Mouse (Mus musculus) left cerebral cortex, adult 2 months (tissue): ENCODE data around the gene E130309D02Rik. TPM values are rescaled to one million over a fixed set of nuclear protein-coding genes. Genes with fewer than 3 reads are reported as not detected.

ENCODE experiments used
- DNase-seq, 2 experiments: peaks; one replicate each; pipeline ENCODE4 v3.0.0; 2021 to 2022; ENCODE audit warnings: low spot score in 2 of 2, mixed read lengths in 1 of 2; ENCODE audit errors: extremely low spot score in 1 of 2
- H3K27ac ChIP-seq: fragments of 200-600 bp; 2 replicates; pipeline ENCODE4 v1.8.1; 2022
- H3K4me3 ChIP-seq: fragments of 200-600 bp; 2 replicates; pipeline ENCODE4 v1.8.1; 2022
- CTCF ChIP-seq: fragments of 200-600 bp; IDR thresholded peaks from 2 replicates; pipeline ENCODE4 v1.8.1; 2022; ENCODE audit warnings: antibody characterized with exemption, mild to moderate bottlenecking, moderate library complexity
- intact Hi-C: fragments of 180-260 bp; cut with DNase I; formaldehyde crosslinking; loops from one replicate; pipeline ENCODE4 v1.15.1; 2025
- total RNA-seq, 2 experiments: library from RNA; stranded (reverse); gene quantifications; 2 replicates each; pipeline ENCODE4 v1.2.3; 2021

Gene E130309D02Rik
- total RNA-seq, 2 experiments from 2014 or later: 24.2 to 25.5 TPM

- Histone ChIP-seq H3K4me3 (no peak overlapping the region), H3K27ac (no peak overlapping the region)
- intact Hi-C loops: no loop called here
- no peak for TF ChIP-seq CTCF
- no peak for DNase-seq
These were observed 35.9 kb downstream of the E130309D02Rik start for GRCm38 (mm10) chr5:143279247-143279646.

DNA sequence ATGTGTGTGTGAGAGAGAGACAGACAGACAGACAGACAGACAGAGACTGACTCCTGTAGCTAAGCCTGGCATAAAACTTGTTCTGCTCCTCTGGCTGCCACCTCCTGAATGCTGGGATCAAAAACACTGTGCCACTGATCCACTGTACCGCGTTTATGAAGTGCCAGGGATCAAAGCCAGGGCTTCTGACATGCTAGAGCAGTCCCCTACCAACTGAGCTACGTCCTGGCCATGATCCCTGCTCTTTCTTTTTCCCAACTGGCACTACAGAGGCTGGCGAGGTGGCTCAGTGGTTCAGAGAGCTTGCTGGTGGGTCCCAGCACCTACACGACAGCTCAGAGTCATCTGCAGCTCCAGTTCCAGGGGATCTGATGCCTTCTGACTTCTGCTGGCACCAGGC is 39.4 kb downstream of the E130309D02Rik start:
- no peak for TF ChIP-seq CTCF
- Histone ChIP-seq H3K4me3 (no peak overlapping the region), H3K27ac (no peak overlapping the region)
- no peak for DNase-seq
- intact Hi-C loops: no loop called here

DNA sequence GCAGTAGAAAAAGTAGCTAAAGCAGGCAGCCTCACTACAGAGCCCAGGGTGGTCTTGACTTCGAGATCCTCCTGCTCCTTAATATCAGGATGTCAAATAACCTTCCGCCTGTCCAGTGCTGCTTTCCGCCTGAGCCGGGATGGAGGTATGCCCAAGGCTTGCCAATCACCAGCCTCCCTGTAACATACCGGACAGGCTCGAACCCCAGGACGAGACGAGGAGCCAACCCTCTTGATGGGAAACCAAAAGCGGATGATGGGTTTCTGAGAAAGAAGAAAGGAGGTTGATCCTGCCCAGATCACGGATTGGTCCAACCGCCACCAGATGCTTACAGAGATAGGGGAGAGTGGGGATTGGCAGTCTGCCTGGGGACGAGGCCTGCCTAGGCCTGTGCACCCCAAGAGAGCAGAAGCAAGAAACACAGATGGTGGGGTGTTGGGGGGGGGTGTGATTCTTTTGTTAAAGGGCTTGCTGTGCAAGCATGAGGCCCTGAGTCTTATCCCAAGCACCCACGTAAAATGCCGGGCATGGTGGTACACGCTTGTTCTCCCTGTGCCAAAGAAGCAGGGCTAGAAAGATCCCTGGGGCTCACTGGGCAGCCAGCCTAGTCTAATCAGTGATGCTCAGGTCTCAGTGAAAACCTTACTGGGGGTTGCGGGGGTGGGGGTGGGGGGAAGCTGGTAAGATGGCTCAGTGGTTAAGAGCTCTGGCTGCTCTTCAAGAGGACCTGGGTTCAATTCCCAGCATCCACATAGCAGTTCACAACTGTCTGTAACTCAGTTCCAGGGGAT is 42.4 kb downstream of the E130309D02Rik start:
- no peak for TF ChIP-seq CTCF
- intact Hi-C loops: no loop called here
- Histone ChIP-seq H3K27ac (no peak overlapping the region), H3K4me3 (no peak overlapping the region)
- no peak for DNase-seq

- intact Hi-C loops: no loop called here
- no peak for TF ChIP-seq CTCF
- H3K27ac ChIP-seq: no peak overlapping the region
- H3K4me3 ChIP-seq: no peak overlapping the region
- DNase-seq: no peak
These were observed 43.1 kb downstream of the E130309D02Rik start for GRCm38 (mm10) chr5:143272108-143272507.

DNA sequence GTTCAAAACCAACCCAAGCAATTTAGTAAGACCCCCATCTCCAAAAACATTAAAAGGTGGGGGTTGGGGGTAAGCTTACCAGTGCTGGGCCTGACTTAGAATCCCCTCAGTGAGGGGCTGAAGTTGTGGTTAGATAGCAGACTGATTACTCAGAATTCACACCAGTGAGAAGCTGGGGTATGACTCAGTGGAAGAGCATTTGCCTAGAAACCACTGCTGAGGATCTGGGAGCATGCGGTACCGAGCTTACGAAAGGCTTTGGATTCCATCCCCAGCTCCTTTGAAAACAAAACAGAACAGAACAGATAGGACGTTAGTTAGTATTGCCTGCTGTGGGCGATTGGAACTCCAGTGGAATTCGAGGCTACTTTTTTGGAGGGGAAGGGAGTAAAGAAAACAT is 43.5 kb downstream of the E130309D02Rik start:
- Histone ChIP-seq H3K4me3 (no peak overlapping the region), H3K27ac (peak overlapping the region; percentile 44)
- DNase-seq: no peak
- no peak for TF ChIP-seq CTCF
- intact Hi-C loops: no loop called here

DNA sequence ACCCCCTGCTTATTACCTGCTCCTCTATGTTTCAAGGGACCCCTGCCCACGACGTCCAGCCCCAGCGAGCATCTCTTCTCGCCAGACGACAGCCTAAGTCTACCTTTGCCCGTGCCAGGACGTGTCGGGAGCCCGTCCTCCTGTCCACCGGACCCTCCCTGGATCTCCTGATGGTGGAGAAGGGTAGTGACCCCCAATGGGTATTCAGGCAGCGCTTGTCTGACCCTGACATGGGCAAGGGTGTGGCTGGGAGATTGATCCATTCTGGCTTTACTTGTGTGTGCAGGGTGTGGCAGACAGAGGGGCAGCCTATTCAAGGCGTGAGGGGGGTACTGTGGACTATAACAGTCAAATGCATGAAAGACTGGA is 45.0 kb downstream of the E130309D02Rik start:
- intact Hi-C loops: no loop called here
- TF ChIP-seq CTCF: no peak

DNA sequence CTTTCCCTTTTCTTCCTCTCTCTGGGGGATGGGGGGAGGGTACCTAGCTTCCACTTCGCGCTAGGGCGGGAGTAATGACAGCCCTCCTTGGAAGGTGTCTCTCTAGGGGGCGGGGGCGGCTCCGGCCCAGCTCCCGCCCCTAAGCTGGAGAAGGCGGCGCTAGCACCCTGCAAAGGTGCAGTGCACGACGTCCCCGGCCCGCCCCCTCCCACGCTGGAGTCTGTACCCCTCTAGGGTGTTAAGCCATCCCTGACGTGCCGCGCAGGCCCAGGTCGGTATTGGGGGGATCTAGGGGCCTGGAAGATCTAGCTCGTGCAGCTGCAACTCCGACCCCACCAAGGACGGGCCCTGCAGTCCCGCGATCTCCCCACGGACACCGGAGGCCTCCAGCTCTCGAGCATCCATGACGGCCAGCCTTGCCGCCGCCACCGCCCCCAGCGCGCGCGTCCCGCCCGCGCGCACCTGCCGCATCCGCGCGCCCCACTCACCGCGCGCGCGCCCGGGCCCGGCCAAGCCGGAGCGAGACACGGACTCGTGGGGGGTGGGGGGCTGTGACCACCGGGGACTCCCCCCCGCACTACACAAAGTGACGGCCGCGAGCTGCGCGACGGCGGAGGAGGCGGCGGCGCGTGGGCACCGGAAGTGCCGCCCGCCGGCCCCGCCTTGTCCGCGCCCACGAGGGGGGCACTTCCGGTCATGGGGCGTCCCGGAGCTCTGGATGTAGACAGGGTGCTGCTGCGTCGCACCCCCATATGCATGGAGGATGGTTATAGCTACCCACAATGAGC is 45.6 kb downstream of the E130309D02Rik start, which contains the start of gene Zfp316:
Gene Zfp316, minus strand, starts transcription at position 660 of the 788 bp plus-strand sequence.
- Histone ChIP-seq H3K4me3 (peak within 1 kb of the TSS; percentile 63), H3K27ac (peak within 1 kb of the TSS; percentile 97)
- intact Hi-C loops: no loop called here
- DNase-seq: peak; percentile 72 to 78
- no peak for TF ChIP-seq CTCF

More for the DNA sequence above, 45.0 kb downstream of the E130309D02Rik start:
- Histone ChIP-seq H3K27ac (peak overlapping the region; percentile 97), H3K4me3 (peak overlapping the region; percentile 63)
- no peak for DNase-seq

DNA sequence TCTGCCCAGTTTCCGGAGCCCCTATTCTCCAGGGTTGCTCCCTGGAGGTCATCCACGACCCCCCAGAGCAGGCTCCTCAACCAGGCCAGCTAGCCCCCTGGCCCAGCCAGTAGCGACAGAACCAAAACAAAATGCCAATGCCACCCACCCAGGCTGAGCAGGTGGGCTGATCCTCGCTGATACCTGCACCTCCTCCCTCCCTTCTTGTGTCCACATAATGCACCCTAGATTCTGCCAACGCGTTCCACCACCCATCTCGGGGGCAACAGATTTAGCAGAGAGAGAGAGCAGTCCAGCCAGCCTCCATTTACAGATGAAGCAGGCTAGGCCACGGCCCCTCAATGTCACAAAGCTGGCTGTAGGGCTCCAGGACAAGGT is 46.2 kb downstream of the E130309D02Rik start:
- TF ChIP-seq CTCF: no peak
- H3K4me3 ChIP-seq: peak overlapping the region; percentile 63
- peak overlapping the region; percentile 97 for H3K27ac ChIP-seq
- intact Hi-C loops: no loop called here
- no peak for DNase-seq

GRCm38 (mm10) chr5:143266794-143267193 is 48.4 kb downstream of the E130309D02Rik start:
- TF ChIP-seq CTCF: no peak
- Histone ChIP-seq H3K4me3 (no peak overlapping the region), H3K27ac (no peak overlapping the region)
- intact Hi-C loops: no loop called here
- no peak for DNase-seq

DNA sequence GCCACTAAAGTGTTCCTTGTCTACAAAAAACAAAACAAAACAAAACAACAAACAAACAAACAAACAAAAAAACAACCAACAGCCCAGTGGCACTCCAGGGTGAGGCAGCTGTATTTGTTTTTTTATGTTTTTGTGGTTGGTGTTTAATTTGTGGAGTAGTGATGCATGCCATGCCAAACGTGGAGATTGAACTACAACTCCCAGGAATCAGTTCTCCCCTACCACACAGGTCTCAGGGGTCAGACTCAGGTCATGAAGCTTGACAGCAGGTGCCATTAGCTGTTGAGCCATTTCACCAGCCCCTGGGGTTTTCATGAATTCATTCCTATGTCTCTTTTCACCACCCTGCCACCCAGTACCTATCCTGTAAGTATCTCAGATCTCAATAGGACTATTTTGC is 49.8 kb downstream of the E130309D02Rik start:
- Histone ChIP-seq H3K27ac (no peak overlapping the region), H3K4me3 (no peak overlapping the region)
- no peak for DNase-seq
- intact Hi-C loops: no loop called here
- TF ChIP-seq CTCF: no peak

DNA sequence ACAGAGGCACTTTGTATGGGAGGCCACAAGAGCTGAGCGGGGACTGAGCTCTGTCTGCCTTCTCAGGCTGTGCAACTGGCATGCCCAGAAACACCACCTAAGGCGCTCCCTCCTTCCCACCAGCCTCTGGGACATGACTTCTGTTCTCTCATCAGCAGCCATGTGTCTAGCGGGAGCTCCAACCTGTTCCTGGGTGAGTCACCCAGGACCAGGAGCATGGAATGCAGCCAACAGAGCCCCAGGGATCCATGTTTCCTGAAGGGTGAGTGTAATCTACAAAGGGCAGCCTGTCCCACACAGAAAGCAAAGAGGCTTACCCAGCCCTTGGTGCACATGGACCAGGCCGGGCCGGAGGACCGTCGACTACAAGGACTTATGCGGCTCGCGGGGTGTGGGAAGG is 50.5 kb downstream of the E130309D02Rik start:
- DNase-seq: peak in 1 of 2 experiments; percentile 27
- no peak overlapping the region for H3K27ac ChIP-seq
- no peak overlapping the region for H3K4me3 ChIP-seq
- no peak for TF ChIP-seq CTCF
- intact Hi-C loops: no loop called here

DNA sequence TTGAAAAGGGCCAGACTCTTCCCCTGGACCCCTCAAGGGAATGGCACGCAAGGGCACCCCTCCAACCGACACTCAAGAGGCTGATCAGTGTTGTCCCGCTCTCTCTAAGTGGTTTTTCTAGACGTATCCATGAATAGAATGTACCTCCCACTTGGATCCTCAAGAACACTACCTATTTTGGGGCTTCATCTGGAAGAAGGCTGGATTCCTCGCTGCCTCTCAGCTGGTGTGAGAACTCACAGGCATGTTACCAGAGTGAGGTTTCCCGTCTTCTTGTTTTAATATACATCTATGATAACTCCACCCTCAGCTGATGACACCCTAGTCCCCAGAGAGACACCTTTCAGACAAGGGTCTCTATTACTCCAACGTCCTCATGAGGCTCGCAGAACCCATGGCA is 53.5 kb downstream of the E130309D02Rik start:
- Histone ChIP-seq H3K4me3 (no peak overlapping the region), H3K27ac (peak overlapping the region; percentile 81)
- no peak for TF ChIP-seq CTCF
- DNase-seq: no peak
- intact Hi-C loops: no loop called here
